In the genomic region with DNA sequence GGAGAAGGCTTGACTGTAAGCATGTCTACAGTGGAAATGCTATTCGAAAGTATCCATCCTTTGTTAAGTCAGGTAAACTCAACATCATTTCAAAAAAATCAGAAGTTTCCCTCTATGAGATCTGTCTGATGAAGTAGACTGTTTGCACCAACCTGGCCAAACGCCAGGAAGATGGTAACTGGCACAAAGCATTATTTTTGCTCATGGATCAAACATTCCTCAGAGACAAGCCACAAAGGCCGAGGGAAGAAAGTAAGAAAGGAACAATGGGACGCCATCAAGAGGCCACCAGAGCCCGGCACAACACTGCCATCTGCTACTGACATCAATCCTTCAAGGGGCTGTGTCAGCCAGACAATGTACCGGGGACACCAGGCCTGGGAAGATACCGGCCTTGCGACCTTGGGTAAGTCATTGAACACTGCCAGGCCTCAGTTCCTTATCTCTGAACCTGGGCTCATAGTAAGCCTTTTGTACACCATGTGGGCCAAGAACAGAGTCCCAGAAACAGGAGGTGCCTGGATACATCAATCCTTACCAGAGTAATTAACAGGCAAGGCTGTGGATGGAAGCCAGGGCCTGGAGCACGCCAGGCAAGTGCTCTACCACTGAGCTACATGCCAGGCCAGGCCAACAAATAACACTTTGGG, we compare ENCODE assay signal across 10 mouse cellular contexts. TPM values are rescaled to one million over a fixed set of nuclear protein-coding genes. Genes with fewer than 3 reads are reported as not detected.
DNase-seq lines count a peak whose midpoint lies in the region; ATAC-seq and TF ChIP-seq lines count a peak whose summit lies in the region.
"Had no signal": no experiment of that assay in that cellular context is flagged by ENCODE, and none has a peak within 500 bp of the region (broad histone marks: within the 10 kb centered on the region; RNA-seq: fewer than 3 reads in every experiment).

No protein-coding gene starts in this region.

- ATAC-seq in forebrain, postnatal 0 days, result no peak
- ATAC-seq: liver, embryonic 12.5 days had no signal

- H3K9me3 ChIP-seq in forebrain, postnatal 0 days (ENCODE audit: low read length), result no peaks in the 10 kb centered on the region
- H3K9me3 ChIP-seq: liver, embryonic 12.5 days had no signal

- TF ChIP-seq POLR2A in myocyte (IDR thresholded peaks at IDR 0.05; ENCODE audit: insufficient read length, low read depth), result no peak
- no peak for TF ChIP-seq POLR2A in thymus, adult 2 months (IDR thresholded peaks at IDR 0.05; ENCODE audit: control insufficient read depth, extremely low read depth, insufficient read depth, low read length, poor library complexity)

- no peak overlapping the region for H3ac ChIP-seq in myocyte (ENCODE audit: control insufficient read depth, insufficient read length)

- H3K79me2 ChIP-seq in myocyte (ENCODE audit: control insufficient read depth, insufficient read depth), result peaks cover 40% of the 10 kb centered on the region

- peak; percentile 45 for DNase-seq in adrenal gland, postnatal 10 days
- DNase-seq in adrenal gland, adult 8-10 months, result no peak
- peak; percentile 84 for DNase-seq in cerebellum, adult 9-10 months
- DNase-seq in forebrain, postnatal 0 days, result peak; percentile 63
- no peak for DNase-seq in thymus, adult 2 months
- DNase-seq in kidney, adult 8-10 months, result no peak
- DNase-seq in gastrocnemius, postnatal 14 days, result no peak

- H3K4me3 ChIP-seq in forebrain, postnatal 0 days (ENCODE audit: low read depth, low read length), result peak overlapping the region; percentile 78
- H3K4me3 ChIP-seq in myocyte, result peak overlapping the region; percentile 76
- H3K4me3 ChIP-seq in thymus, adult 2 months (ENCODE audit: control insufficient read depth, insufficient read depth, low read length), result no peak overlapping the region
- H3K4me3 ChIP-seq: erythroblast, embryonic 14.5 days; liver, embryonic 12.5 days had no signal

- H3K4me2 ChIP-seq in forebrain, postnatal 0 days (ENCODE audit: low read depth), result peak overlapping the region; percentile 63
- peak overlapping the region; percentile 64 for H3K4me2 ChIP-seq in myocyte (ENCODE audit: low read depth)
- H3K4me2 ChIP-seq: liver, embryonic 12.5 days had no signal

- H3K27me3 ChIP-seq in forebrain, postnatal 0 days (ENCODE audit: insufficient read depth, low read length), result no peaks in the 10 kb centered on the region
- no peaks in the 10 kb centered on the region for H3K27me3 ChIP-seq in myocyte (ENCODE audit: control insufficient read depth, insufficient read depth, insufficient read length)
- no peaks in the 10 kb centered on the region for H3K27me3 ChIP-seq in thymus, adult 2 months (ENCODE audit: control insufficient read depth, insufficient read depth, low read length)

- H3K9ac ChIP-seq in forebrain, postnatal 0 days, result peak overlapping the region; percentile 14; the same call in 1 of the 2 replicates
- H3K9ac ChIP-seq: liver, embryonic 12.5 days had no signal

- intact Hi-C loops in gastrocnemius, postnatal 14 days (cut with DNase I; ENCODE audit: low total_unique reads), result no loop called here

- WGBS in forebrain, postnatal 0 days, result 43% methylated on average over 9 of the region's 9 CpGs
- 94% methylated on average over 9 of the region's 9 CpGs for WGBS in thymus, adult 2 months

- H3K4me1 ChIP-seq in forebrain, postnatal 0 days (ENCODE audit: insufficient read depth), result peaks cover 32% of the 10 kb centered on the region
- peaks cover 21% of the 10 kb centered on the region for H3K4me1 ChIP-seq in thymus, adult 2 months (replicated peaks; ENCODE audit: control insufficient read depth, insufficient read depth, low read length)

- TF ChIP-seq CTCF in forebrain, postnatal 0 days (IDR thresholded peaks at IDR 0.05; ENCODE audit: low read depth), result no peak
- TF ChIP-seq CTCF in thymus, adult 2 months (IDR thresholded peaks at IDR 0.05; ENCODE audit: borderline replicate concordance, control insufficient read depth, extremely low read depth, insufficient read depth, low read length, poor library complexity), result no peak

- peak overlapping the region; percentile 58 for H3K27ac ChIP-seq in forebrain, postnatal 0 days (ENCODE audit: low read depth, low read length)
- no peak overlapping the region for H3K27ac ChIP-seq in thymus, adult 2 months (ENCODE audit: control insufficient read depth, insufficient read depth, low read length)
- H3K27ac ChIP-seq: liver, embryonic 12.5 days had no signal

- H3K36me3 ChIP-seq in forebrain, postnatal 0 days (ENCODE audit: insufficient read depth), result peaks cover 12% of the 10 kb centered on the region
- no peaks in the 10 kb centered on the region for H3K36me3 ChIP-seq in myocyte (ENCODE audit: control insufficient read depth, insufficient read depth)
- H3K36me3 ChIP-seq in thymus, adult 2 months (ENCODE audit: control insufficient read depth, insufficient read depth, low read length), result no peaks in the 10 kb centered on the region
- H3K36me3 ChIP-seq: liver, embryonic 12.5 days had no signal

TF ChIP-seq in myocyte, 11 proteins besides CTCF, POLR2A, EP300 and RAD21:
- no peak for TF ChIP-seq CEBPB (IDR thresholded peaks at IDR 0.05; ENCODE audit: insufficient read depth, poor library complexity, severe bottlenecking)
- TF ChIP-seq SRF (IDR thresholded peaks at IDR 0.05; ENCODE audit: control insufficient read depth, insufficient read length, low read depth), result no peak

RNA-seq across cellular contexts. Expression of a gene that starts 3.3 kb away (rescaled TPM):
- total RNA-seq in adrenal gland, postnatal 10 days (2021), result 10 to 100 TPM; 13.2 to 15.8 TPM
- 10 to 100 TPM; 15.5 to 30.7 (median 22.3) TPM for total RNA-seq in adrenal gland, adult 8-10 months (2022)
- 39.4 and 56.7 TPM in 2 replicates for total RNA-seq in forebrain, postnatal 0 days (2014; rRNA removed)
- polyA plus RNA-seq in forebrain, postnatal 0 days (2015; fragmentation: Nextera tagmentation; extraction: Ambion mirVana), result 13.2 and 21.2 TPM in 2 replicates
- 6.9 TPM for polyA plus RNA-seq in myocyte (2012; fragmentation: generic; extraction: Trizol)
- 3.7 and 3.8 TPM in 2 replicates for polyA plus RNA-seq in thymus, adult 2 months (2012; rRNA removed)
- total RNA-seq in gastrocnemius, postnatal 14 days (2021), result 1 to 10 TPM; 4.1 to 5.0 TPM

Comparison
In these comparisons a context has a peak if more than half of its experiments do, and no peak if none do; other contexts are left out.
1. DNase-seq: peak in adrenal gland, postnatal 10 days (single experiment), cerebellum, adult 9-10 months (single experiment) and forebrain, postnatal 0 days (single experiment); none in adrenal gland, adult 8-10 months (single experiment), thymus, adult 2 months (single experiment), kidney, adult 8-10 months (0 of 2) and gastrocnemius, postnatal 14 days (single experiment).